Mouse (Mus musculus): Measurements from ENCODE around the gene F10. TPM values are rescaled to one million over a fixed set of nuclear protein-coding genes. Genes with fewer than 3 reads are reported as not detected.

F10 gene
- polyA plus RNA-seq, 1 experiment from 2014 or later, result 5.3 TPM

DNA sequence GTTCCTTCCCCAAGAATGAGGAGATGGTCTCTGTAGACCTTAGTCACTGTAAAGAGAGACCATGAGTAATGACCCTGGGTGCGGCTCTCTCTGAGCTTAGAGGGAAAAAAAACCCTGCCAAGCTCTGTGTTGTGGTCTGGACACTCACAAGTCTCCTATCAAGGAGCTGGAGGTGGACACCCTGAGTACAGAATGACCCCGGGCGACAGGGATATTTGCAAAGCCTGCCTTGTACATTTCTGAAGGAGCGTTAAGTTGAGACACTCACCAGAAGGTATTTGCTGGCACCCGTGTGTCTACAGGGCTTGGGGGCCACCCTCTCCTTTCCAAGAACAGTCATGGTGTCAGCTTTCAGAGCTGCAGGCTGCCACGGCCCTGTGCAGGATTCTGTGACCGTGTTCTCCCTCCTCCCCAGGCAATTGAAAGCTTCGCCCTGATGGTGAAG lies 40.3 kb upstream of the F10 start:
- no peaks in the 10 kb centered on the region for H3K9me3 ChIP-seq (replicated peaks; ENCODE audit: low read length)
- WGBS, result 19% methylated on average over 8 of the region's 8 CpGs
- no peak overlapping the region for H3K4me2 ChIP-seq (ENCODE audit: low read length)
- no peaks in the 10 kb centered on the region for H3K4me1 ChIP-seq (replicated peaks; ENCODE audit: insufficient read depth, low read length)
- no peaks in the 10 kb centered on the region for H3K27me3 ChIP-seq (ENCODE audit: insufficient read depth, low read length)
- DNase-seq (ENCODE audit: low spot score) (peak; percentile 73), ATAC-seq (replicated peaks; ENCODE audit: low FRiP score, low read depth) (peak; percentile 49)
- H3K9ac ChIP-seq (ENCODE audit: low read depth, low read length), result no peak overlapping the region
- TF ChIP-seq CTCF (IDR thresholded peaks at IDR 0.05; ENCODE audit: low read depth), result no peak
- peaks cover 18% of the 10 kb centered on the region; the same call in 1 of the 2 replicates for H3K36me3 ChIP-seq (ENCODE audit: insufficient read depth, low read length)
- H3K4me3 ChIP-seq (replicated peaks; ENCODE audit: low read depth, low read length), result no peak overlapping the region
- no peak overlapping the region for H3K27ac ChIP-seq

DNA sequence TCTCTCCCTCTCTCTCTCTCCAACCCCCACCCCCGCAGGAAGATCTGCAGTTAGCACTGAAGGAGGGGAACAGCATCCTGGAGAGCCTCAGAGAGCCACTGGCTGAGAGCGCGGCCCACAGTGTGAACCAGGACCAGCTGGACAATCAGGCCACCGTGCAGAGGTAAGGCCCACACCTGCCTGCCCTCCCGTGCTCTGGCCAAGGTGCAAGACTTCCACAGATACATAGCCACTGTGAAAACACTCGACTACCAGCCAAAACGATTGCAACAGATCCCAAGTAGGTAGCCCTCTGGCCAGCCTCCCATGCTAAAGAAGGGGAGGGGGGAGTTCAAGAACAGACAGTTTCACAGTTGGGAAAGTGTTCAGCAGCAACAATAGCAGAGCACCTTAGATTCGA lies 38.8 kb upstream of the F10 start:
- DNase-seq (ENCODE audit: low spot score) (no peak), ATAC-seq (replicated peaks; ENCODE audit: low FRiP score, low read depth) (no peak)
- H3K9me3 ChIP-seq (replicated peaks; ENCODE audit: low read length), result no peaks in the 10 kb centered on the region
- TF ChIP-seq CTCF (IDR thresholded peaks at IDR 0.05; ENCODE audit: low read depth), result no peak
- 61% methylated on average over 8 of the region's 8 CpGs for WGBS
- no peak overlapping the region for H3K27ac ChIP-seq
- H3K4me3 ChIP-seq (replicated peaks; ENCODE audit: low read depth, low read length), result no peak overlapping the region
- no peaks in the 10 kb centered on the region for H3K4me1 ChIP-seq (replicated peaks; ENCODE audit: insufficient read depth, low read length)
- H3K9ac ChIP-seq (ENCODE audit: low read depth, low read length), result 0 out of 2 replicates have a peak overlapping the region, but pooled peaks have one; percentile 13
- no peaks in the 10 kb centered on the region for H3K27me3 ChIP-seq (ENCODE audit: insufficient read depth, low read length)
- no peak overlapping the region for H3K4me2 ChIP-seq (ENCODE audit: low read length)
- peaks cover 20% of the 10 kb centered on the region for H3K36me3 ChIP-seq (ENCODE audit: insufficient read depth, low read length)

DNA sequence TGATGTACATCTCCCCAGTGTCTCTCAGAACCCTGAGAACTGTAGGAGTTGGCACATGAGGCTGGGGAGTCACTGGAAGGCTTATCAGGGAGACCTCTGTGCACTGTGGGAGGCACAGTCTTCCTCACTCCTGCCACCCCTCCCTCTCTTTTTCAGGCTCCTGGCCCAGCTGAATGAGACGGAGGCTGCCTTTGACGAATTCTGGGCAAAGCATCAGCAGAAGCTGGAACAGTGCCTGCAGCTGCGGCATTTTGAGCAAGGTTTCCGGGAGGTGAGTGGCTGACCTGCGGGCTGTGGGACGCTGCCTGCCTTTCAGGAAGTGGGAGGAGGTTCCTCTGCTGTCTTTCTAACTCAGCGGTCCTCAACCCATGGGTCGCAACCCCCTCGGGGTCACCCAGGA lies 37.3 kb upstream of the F10 start:
- ATAC-seq (replicated peaks; ENCODE audit: low FRiP score, low read depth), result no peak
- WGBS, result 53% methylated on average over 9 of the region's 9 CpGs

DNA sequence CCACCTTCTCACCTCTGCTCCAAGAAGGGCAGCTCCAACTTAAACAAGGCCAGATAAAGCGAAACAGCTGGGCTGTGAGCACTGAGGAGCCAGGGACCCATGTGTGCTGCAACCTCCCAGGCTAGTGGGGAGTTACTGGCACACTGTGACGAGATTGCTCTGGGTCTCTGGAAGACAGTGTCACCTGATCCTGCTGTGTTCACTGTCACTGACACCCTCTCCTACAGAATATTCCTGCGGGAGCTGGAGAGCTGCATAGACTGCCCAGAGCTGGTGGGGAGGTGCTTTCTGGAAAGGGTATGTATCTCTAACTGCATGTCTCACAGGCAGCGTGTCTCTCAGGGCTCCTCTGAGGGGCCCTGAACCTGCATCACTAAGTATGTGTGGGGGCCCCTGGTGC lies 29.6 kb upstream of the F10 start:
- H3K4me2 ChIP-seq (ENCODE audit: low read length), result no peak overlapping the region
- H3K4me1 ChIP-seq (replicated peaks; ENCODE audit: insufficient read depth, low read length), result no peaks in the 10 kb centered on the region
- H3K9ac ChIP-seq (ENCODE audit: low read depth, low read length), result no peak overlapping the region
- no peak for ATAC-seq (replicated peaks; ENCODE audit: low FRiP score, low read depth)
- DNase-seq (ENCODE audit: low spot score), result peak; percentile 31
- H3K9me3 ChIP-seq (replicated peaks; ENCODE audit: low read length), result no peaks in the 10 kb centered on the region
- H3K27ac ChIP-seq, result no peak overlapping the region
- no peak for TF ChIP-seq CTCF (IDR thresholded peaks at IDR 0.05; ENCODE audit: low read depth)
- peaks cover 34% of the 10 kb centered on the region for H3K36me3 ChIP-seq (ENCODE audit: insufficient read depth, low read length)
- H3K4me3 ChIP-seq (replicated peaks; ENCODE audit: low read depth, low read length), result no peak overlapping the region
- 51% methylated on average over 4 of the region's 4 CpGs for WGBS
- H3K27me3 ChIP-seq (ENCODE audit: insufficient read depth, low read length), result no peaks in the 10 kb centered on the region

More for the DNA sequence above, 37.3 kb upstream of the F10 start:
- no peak for DNase-seq (ENCODE audit: low spot score)
- no peak for TF ChIP-seq CTCF (IDR thresholded peaks at IDR 0.05; ENCODE audit: low read depth)
- H3K4me2 ChIP-seq (ENCODE audit: low read length), result no peak overlapping the region
- no peak overlapping the region for H3K4me3 ChIP-seq (replicated peaks; ENCODE audit: low read depth, low read length)
- H3K4me1 ChIP-seq (replicated peaks; ENCODE audit: insufficient read depth, low read length), result no peaks in the 10 kb centered on the region
- H3K9ac ChIP-seq (ENCODE audit: low read depth, low read length), result no peak overlapping the region
- H3K9me3 ChIP-seq (replicated peaks; ENCODE audit: low read length), result no peaks in the 10 kb centered on the region
- no peak overlapping the region for H3K27ac ChIP-seq
- peaks cover 22% of the 10 kb centered on the region for H3K36me3 ChIP-seq (ENCODE audit: insufficient read depth, low read length)
- no peaks in the 10 kb centered on the region for H3K27me3 ChIP-seq (ENCODE audit: insufficient read depth, low read length)

DNA sequence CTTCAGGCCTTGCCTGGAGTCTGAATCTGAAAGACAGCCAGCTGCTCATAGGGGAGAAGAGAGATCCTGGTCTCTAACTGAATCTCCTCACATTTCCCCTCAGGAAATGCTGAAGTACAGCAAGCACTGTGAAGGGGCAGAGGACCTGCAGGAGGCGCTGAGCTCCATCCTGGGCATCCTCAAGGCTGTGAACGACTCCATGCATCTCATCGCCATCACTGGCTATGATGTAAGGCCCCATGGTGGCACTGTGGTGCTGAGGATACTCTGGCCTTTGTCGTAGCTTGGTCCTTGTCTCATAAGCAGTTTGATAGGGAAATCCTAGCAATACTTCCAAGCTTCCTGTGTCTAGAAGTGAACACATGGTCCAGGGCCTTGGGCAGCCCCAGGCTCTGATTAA lies 26.8 kb upstream of the F10 start:
- Histone ChIP-seq H3K36me3 (ENCODE audit: insufficient read depth, low read length) (peaks cover 40% of the 10 kb centered on the region), H3K4me2 (ENCODE audit: low read length) (no peak overlapping the region), H3K9me3 (replicated peaks; ENCODE audit: low read length) (no peaks in the 10 kb centered on the region), H3K4me3 (replicated peaks; ENCODE audit: low read depth, low read length) (no peak overlapping the region), H3K4me1 (replicated peaks; ENCODE audit: insufficient read depth, low read length) (no peaks in the 10 kb centered on the region), H3K9ac (ENCODE audit: low read depth, low read length) (no peak overlapping the region), H3K27ac (no peak overlapping the region), H3K27me3 (ENCODE audit: insufficient read depth, low read length) (no peaks in the 10 kb centered on the region)
- WGBS, result 67% methylated on average over 4 of the region's 4 CpGs
- TF ChIP-seq CTCF (IDR thresholded peaks at IDR 0.05; ENCODE audit: low read depth), result peak; percentile 31; the same call in 1 of the 2 replicates
- DNase-seq (ENCODE audit: low spot score) (no peak), ATAC-seq (replicated peaks; ENCODE audit: low FRiP score, low read depth) (no peak)

DNA sequence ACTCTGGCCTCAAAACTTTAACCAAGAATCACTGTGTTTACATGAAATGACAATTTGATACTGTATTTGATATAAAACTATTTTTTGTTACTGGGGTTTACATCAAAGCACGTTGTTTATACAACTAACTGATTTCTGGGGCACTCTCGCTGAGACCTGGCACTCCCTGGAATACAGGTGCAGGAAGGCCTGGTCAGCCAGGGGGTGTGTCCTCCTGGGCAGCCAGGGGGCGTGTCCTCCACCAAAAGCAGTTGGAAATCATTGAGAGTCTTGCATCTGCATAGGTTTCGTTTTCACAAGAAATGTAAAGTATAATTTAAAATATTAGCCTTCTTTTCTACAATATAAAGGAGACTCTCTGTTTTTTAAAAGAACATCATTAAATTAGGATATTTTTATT lies 17.5 kb upstream of the F10 start:
- no peak overlapping the region for H3K4me3 ChIP-seq (replicated peaks; ENCODE audit: low read depth, low read length)
- DNase-seq (ENCODE audit: low spot score) (no peak), ATAC-seq (replicated peaks; ENCODE audit: low FRiP score, low read depth) (no peak)
- no peak overlapping the region for H3K4me2 ChIP-seq (ENCODE audit: low read length)
- 53% methylated on average over 4 of the region's 4 CpGs for WGBS
- H3K27me3 ChIP-seq (ENCODE audit: insufficient read depth, low read length), result no peaks in the 10 kb centered on the region
- no peaks in the 10 kb centered on the region for H3K4me1 ChIP-seq (replicated peaks; ENCODE audit: insufficient read depth, low read length)
- peak; percentile 19; the same call in 1 of the 2 replicates for TF ChIP-seq CTCF (IDR thresholded peaks at IDR 0.05; ENCODE audit: low read depth)
- H3K27ac ChIP-seq, result no peak overlapping the region
- H3K9ac ChIP-seq (ENCODE audit: low read depth, low read length), result no peak overlapping the region
- no peaks in the 10 kb centered on the region for H3K9me3 ChIP-seq (replicated peaks; ENCODE audit: low read length)
- peaks cover 5% of the 10 kb centered on the region; the same call in 1 of the 2 replicates for H3K36me3 ChIP-seq (ENCODE audit: insufficient read depth, low read length)

DNA sequence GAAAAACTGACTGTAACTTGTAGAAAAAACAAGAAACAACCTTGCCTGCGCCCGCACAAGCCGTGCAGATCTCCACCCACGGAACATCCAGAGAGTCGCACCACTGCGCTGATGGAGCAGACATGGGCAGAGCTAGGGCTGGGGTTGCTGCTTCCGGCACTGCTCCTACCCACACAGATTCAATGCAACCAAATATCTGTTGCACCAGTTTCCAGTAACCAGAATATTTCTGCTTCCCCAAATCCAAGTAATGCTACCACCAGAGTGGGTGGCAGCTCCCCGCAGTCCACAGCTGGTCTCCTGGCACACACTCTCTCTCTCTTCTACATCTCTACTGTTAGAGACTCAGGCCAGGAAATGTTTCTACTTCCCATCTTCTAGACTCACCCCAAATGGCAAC lies 15.3 kb upstream of the F10 start:
- no peak overlapping the region for H3K9ac ChIP-seq (ENCODE audit: low read depth, low read length)
- H3K27me3 ChIP-seq (ENCODE audit: insufficient read depth, low read length), result no peaks in the 10 kb centered on the region
- ATAC-seq (replicated peaks; ENCODE audit: low FRiP score, low read depth), result no peak
- no peak for TF ChIP-seq CTCF (IDR thresholded peaks at IDR 0.05; ENCODE audit: low read depth)
- WGBS, result 93% methylated on average over 8 of the region's 8 CpGs
- H3K36me3 ChIP-seq (ENCODE audit: insufficient read depth, low read length), result peaks cover 5% of the 10 kb centered on the region; the same call in 1 of the 2 replicates
- H3K4me1 ChIP-seq (replicated peaks; ENCODE audit: insufficient read depth, low read length), result no peaks in the 10 kb centered on the region
- H3K9me3 ChIP-seq (replicated peaks; ENCODE audit: low read length), result no peaks in the 10 kb centered on the region
- no peak overlapping the region for H3K4me3 ChIP-seq (replicated peaks; ENCODE audit: low read depth, low read length)
- no peak overlapping the region for H3K27ac ChIP-seq
- H3K4me2 ChIP-seq (ENCODE audit: low read length), result no peak overlapping the region
- no peak for DNase-seq (ENCODE audit: low spot score)
